Mouse (Mus musculus) CH12.LX (cell line): ENCODE measurements around the gene Myrip.

ENCODE experiments used
- CTCF ChIP-seq, 2 experiments: IDR thresholded peaks in 1 of 2; conservative IDR thresholded peaks in 1 of 2; 2 replicates each; pipeline ENCODE4 v1.5.1; 2011 to 2012; ENCODE audit warnings: low read depth in 2 of 2, low read length in 2 of 2, improper control_type of control experiment in 1 of 2, inconsistent platforms in 1 of 2, mild to moderate bottlenecking in 1 of 2, moderate library complexity in 1 of 2
- E2F4 ChIP-seq: IDR thresholded peaks from 2 replicates; pipeline ENCODE4 v1.6.1; 2011; ENCODE audit warnings: low read depth, low read length, improper control_type of control experiment; ENCODE audit not compliant: insufficient replicate concordance
- ETS1 ChIP-seq: conservative IDR thresholded peaks from 2 replicates; pipeline ENCODE4 v1.6.1; 2012; ENCODE audit warnings: low read depth, mild to moderate bottlenecking, inconsistent platforms, low read length, improper control_type of control experiment, moderate library complexity
- HCFC1 ChIP-seq: IDR thresholded peaks from 2 replicates; pipeline ENCODE4 v1.6.1; 2012; ENCODE audit warnings: low read depth, mild to moderate bottlenecking, inconsistent platforms, low read length, improper control_type of control experiment
- JUN ChIP-seq: IDR thresholded peaks from 2 replicates; pipeline ENCODE4 v1.6.1; 2011; ENCODE audit warnings: low read depth, mild to moderate bottlenecking, low read length, improper control_type of control experiment, moderate library complexity; ENCODE audit not compliant: insufficient read depth
- KAT2A ChIP-seq: IDR thresholded peaks from 2 replicates; pipeline ENCODE4 v1.6.1; 2012; ENCODE audit warnings: low read length, improper control_type of control experiment, inconsistent platforms; ENCODE audit not compliant: insufficient replicate concordance
- MAFK ChIP-seq: IDR thresholded peaks from 2 replicates; pipeline ENCODE4 v1.6.1; 2011; ENCODE audit warnings: low read length, improper control_type of control experiment; ENCODE audit not compliant: insufficient replicate concordance
- POLR2A ChIP-seq: IDR thresholded peaks from 2 replicates; pipeline ENCODE4 v1.6.1; 2011; ENCODE audit warnings: low read depth, mild to moderate bottlenecking, improper control_type of control experiment, low read length
- RAD21 ChIP-seq: IDR thresholded peaks from 2 replicates; pipeline ENCODE4 v1.6.1; 2011; ENCODE audit warnings: low read depth, mild to moderate bottlenecking, low read length, improper control_type of control experiment, moderate library complexity
- SIN3A ChIP-seq: IDR thresholded peaks from 2 replicates; pipeline ENCODE4 v1.6.1; 2012; ENCODE audit warnings: low read length, improper control_type of control experiment, inconsistent platforms
- TCF12 ChIP-seq: IDR thresholded peaks from 2 replicates; pipeline ENCODE4 v1.6.1; 2014; ENCODE audit warnings: low read depth, mild to moderate bottlenecking, inconsistent platforms, low read length, improper control_type of control experiment
- UBTF ChIP-seq: IDR thresholded peaks from 2 replicates; pipeline ENCODE4 v1.6.1; 2012; ENCODE audit warnings: low read depth, mild to moderate bottlenecking, inconsistent platforms, low read length, improper control_type of control experiment, moderate library complexity
- USF1 ChIP-seq: IDR thresholded peaks from 2 replicates; pipeline ENCODE4 v1.6.1; 2014; ENCODE audit warnings: low read depth, mild to moderate bottlenecking, inconsistent platforms, low read length, improper control_type of control experiment
- ZC3H11A ChIP-seq: IDR thresholded peaks from 2 replicates; pipeline ENCODE4 v1.6.1; 2012; ENCODE audit warnings: low read depth, mild to moderate bottlenecking, inconsistent platforms, low read length, improper control_type of control experiment

GRCm38 (mm10) chr9:120491509-120491908, 190.2 kb downstream of the Myrip start:
- TF ChIP-seq CTCF (conservative IDR thresholded peaks at IDR 0.05 in 1 of 2, IDR thresholded peaks at IDR 0.05 in 1 of 2; ENCODE audit: low read depth in 2 of 2, low read length in 2 of 2) (peak in 1 of 2 experiments; percentile 48; a peak in 2 of 4 replicates), KAT2A (no peak), POLR2A (no peak), SIN3A (no peak), TCF12 (no peak), ETS1 (no peak), UBTF (no peak), RAD21 (peak; percentile 23), E2F4 (no peak), ZC3H11A (no peak), USF1 (no peak), HCFC1 (no peak), MAFK (no peak), JUN (no peak)
